Mouse (Mus musculus) liver, embryonic 14.5 days (tissue): Measurements from ENCODE around the gene Caps2. TPM values are rescaled to one million over a fixed set of nuclear protein-coding genes. Genes with fewer than 3 reads are reported as not detected.

Experiments used
- ATAC-seq: fragments of 200-750 bp; cut with Nextera tagmentation; 2 replicates; pipeline ENCODE4 v1.8.0; 2017; ENCODE audit warnings: moderate number of reproducible peaks, mild to moderate bottlenecking, moderate library complexity; ENCODE audit not compliant: insufficient read depth
- DNase-seq, 3 experiments: peaks; one replicate each; pipeline ENCODE4 v3.0.0-alpha.2; 2012 to 2013; ENCODE audit warnings: low read depth in 3 of 3, low spot score in 3 of 3
- H3K27ac ChIP-seq: fragments of 300-500 bp; sonication (generic); 2 replicates; pipeline ENCODE4 v1.5.1; 2014; ENCODE audit warnings: moderate library complexity, mild to moderate bottlenecking, control low read depth, inconsistent platforms
- H3K27me3 ChIP-seq: fragments of 300-500 bp; sonication (generic); 2 replicates; pipeline ENCODE4 v1.6.1; 2014; ENCODE audit warnings: mild to moderate bottlenecking, low read length, moderate library complexity; ENCODE audit not compliant: control insufficient read depth, insufficient read depth
- H3K36me3 ChIP-seq: fragments of 300-500 bp; sonication (generic); replicated peaks from 2 replicates; pipeline ENCODE4 v1.6.1; 2014; ENCODE audit warnings: low read depth; ENCODE audit not compliant: control insufficient read depth, insufficient read depth
- H3K4me1 ChIP-seq, 2 experiments: fragments of 200-500 bp in 1 of 2; fragments of 300-500 bp in 1 of 2; sonication (generic) in 1 of 2; replicated peaks; 2 replicates each; pipeline ENCODE4 v1.6.1; 2012 to 2014; ENCODE audit warnings: antibody characterized with exemption in 1 of 2, inconsistent platforms in 1 of 2, low read length in 1 of 2; ENCODE audit not compliant: control insufficient read depth in 2 of 2, insufficient read depth in 2 of 2
- H3K4me2 ChIP-seq: fragments of 300-500 bp; sonication (generic); 2 replicates; pipeline ENCODE4 v1.6.1; 2014; ENCODE audit warnings: low read depth, mild to moderate bottlenecking, control low read depth, moderate library complexity
- H3K4me3 ChIP-seq, 2 experiments: fragments of 200-500 bp in 1 of 2; fragments of 300-500 bp in 1 of 2; sonication (generic) in 1 of 2; 2 replicates each; pipeline ENCODE4 v1.5.1; 2012 to 2014; ENCODE audit warnings: low read depth in 2 of 2, low read length in 2 of 2, mild to moderate bottlenecking in 2 of 2, control low read depth in 1 of 2, inconsistent platforms in 1 of 2, moderate library complexity in 1 of 2; ENCODE audit not compliant: insufficient read depth in 1 of 2
- H3K9ac ChIP-seq: fragments of 300-500 bp; sonication (generic); replicated peaks from 2 replicates; pipeline ENCODE4 v1.6.1; 2014; ENCODE audit warnings: mild to moderate bottlenecking, control low read depth, moderate library complexity
- H3K9me3 ChIP-seq: fragments of 300-500 bp; sonication (generic); 2 replicates; pipeline ENCODE4 v1.6.1; 2016; ENCODE audit warnings: low read length, mixed read lengths; ENCODE audit not compliant: control insufficient read depth
- CTCF ChIP-seq: IDR thresholded peaks from 2 replicates; pipeline ENCODE4 v1.5.1; 2016; ENCODE audit warnings: antibody characterized with exemption, low read depth, control low read depth
- EP300 ChIP-seq: IDR thresholded peaks from 2 replicates; pipeline ENCODE4 v1.6.1; 2016; ENCODE audit warnings: antibody characterized with exemption, low read depth
- WGBS: fragments of 180-500 bp; shearing (Covaris S2); extraction: QIAGEN DNeasy Blood & Tissue Kit; methylation state at CpG from one replicate; pipeline ENCODE4 v1.1.7; 2014; ENCODE audit not compliant: insufficient replicate concordance; 5-methylcytosine and 5-hydroxymethylcytosine counted together
- polyA plus RNA-seq, 2 experiments: library from polyadenylated mRNA; depleted of rRNA in 1 of 2; stranded (reverse) in 1 of 2; unstranded in 1 of 2; fragments of >200 nt; fragmentation: Nextera tagmentation in 1 of 2; extraction: Ambion mirVana in 1 of 2; gene quantifications; 2 replicates each; pipeline versions ENCODE4 v1.2.1 to v1.2.3; 2012 to 2014

Caps2 gene
- polyA plus RNA-seq, 2 experiments = not detected

- H3K4me1 ChIP-seq = no peaks in the 10 kb centered on the region
- no peaks in the 10 kb centered on the region for H3K27me3 ChIP-seq
- TF ChIP-seq CTCF (no peak), EP300 (no peak)
- H3K9me3 ChIP-seq = no peaks in the 10 kb centered on the region
- no peak overlapping the region for H3K9ac ChIP-seq
- no peak overlapping the region for H3K4me3 ChIP-seq
- no peaks in the 10 kb centered on the region for H3K36me3 ChIP-seq
- H3K27ac ChIP-seq = no peak overlapping the region
- no peak for DNase-seq
- ATAC-seq = no peak
- H3K4me2 ChIP-seq = no peak overlapping the region
- WGBS = 65% methylated on average over 2 of the region's 2 CpGs
These were observed 84.9 kb downstream of the Caps2 start for GRCm38 (mm10) chr10:112248273-112248672.

GRCm38 (mm10) chr10:112263467-112263866 lies 100.0 kb downstream of the Caps2 start:
- H3K4me3 ChIP-seq = no peak overlapping the region
- H3K4me2 ChIP-seq = no peak overlapping the region
- no peaks in the 10 kb centered on the region for H3K9me3 ChIP-seq
- TF ChIP-seq CTCF = no peak
- no peak for TF ChIP-seq EP300
- DNase-seq (no peak), ATAC-seq (no peak)
- no peak overlapping the region for H3K27ac ChIP-seq
- 59% methylated on average over 3 of the region's 3 CpGs for WGBS
- no peak overlapping the region for H3K9ac ChIP-seq
- H3K4me1 ChIP-seq = no peaks in the 10 kb centered on the region
- no peaks in the 10 kb centered on the region for H3K36me3 ChIP-seq
- H3K27me3 ChIP-seq = no peaks in the 10 kb centered on the region

Other genes with a start within 250 kb of the Caps2 start
- 5.3 and 9.9 TPM in 2 replicates for gene Krr1, start 191.0 kb upstream of the Caps2 start, polyA plus RNA-seq (2012; rRNA removed)
- gene Krr1, start 191.0 kb upstream of the Caps2 start, polyA plus RNA-seq (2014; fragmentation: Nextera tagmentation; extraction: Ambion mirVana) = 22.1 and 24.8 TPM in 2 replicates
- gene Glipr1, start 161.0 kb upstream of the Caps2 start, polyA plus RNA-seq (2012; rRNA removed) = 8.0 and 9.7 TPM in 2 replicates
- gene Glipr1, start 161.0 kb upstream of the Caps2 start, polyA plus RNA-seq (2014; fragmentation: Nextera tagmentation; extraction: Ambion mirVana) = 7.6 and 8.7 TPM in 2 replicates
- gene Glipr1l1, start 103.4 kb upstream of the Caps2 start, polyA plus RNA-seq (2012; rRNA removed) = not detected in 2 replicates
- gene Glipr1l1, start 103.4 kb upstream of the Caps2 start, polyA plus RNA-seq (2014; fragmentation: Nextera tagmentation; extraction: Ambion mirVana) = not detected in 2 replicates
- not detected in 2 replicates for gene Glipr1l2, start 80.3 kb upstream of the Caps2 start, polyA plus RNA-seq (2012; rRNA removed)
- not detected in 2 replicates for gene Glipr1l2, start 80.3 kb upstream of the Caps2 start, polyA plus RNA-seq (2014; fragmentation: Nextera tagmentation; extraction: Ambion mirVana)
- not detected in 2 replicates for gene Glipr1l3, start 3.3 kb upstream of the Caps2 start, polyA plus RNA-seq (2012; rRNA removed)
- not detected in 2 replicates for gene Glipr1l3, start 3.3 kb upstream of the Caps2 start, polyA plus RNA-seq (2014; fragmentation: Nextera tagmentation; extraction: Ambion mirVana)
- 0.01 TPM in 1 of 2 replicates, not detected in the other for gene Kcnc2, start 107.5 kb downstream of the Caps2 start, polyA plus RNA-seq (2012; rRNA removed)
- not detected in 2 replicates for gene Kcnc2, start 107.5 kb downstream of the Caps2 start, polyA plus RNA-seq (2014; fragmentation: Nextera tagmentation; extraction: Ambion mirVana)